Mouse (Mus musculus) left cerebral cortex, postnatal 10 days (tissue): Measurements from ENCODE around the gene Ctnnbl1. TPM values are rescaled to one million over a fixed set of nuclear protein-coding genes. Genes with fewer than 3 reads are reported as not detected.
A peak's percentile ranks its signal among the peaks of the same experiment; 100 is the strongest.

ENCODE experiments used
- DNase-seq, 2 experiments: peaks; one replicate each; pipeline ENCODE4 v3.0.0; 2021 to 2022; ENCODE audit warnings: low spot score in 2 of 2, mixed read lengths in 1 of 2; ENCODE audit errors: extremely low spot score in 1 of 2
- intact Hi-C: fragments of 180-260 bp; cut with DNase I; formaldehyde crosslinking; loops from one replicate; pipeline ENCODE4 v1.15.1; 2025
- total RNA-seq, 2 experiments: library from RNA; stranded (reverse); gene quantifications; 2 replicates each; pipeline ENCODE4 v1.2.3; 2021

Gene Ctnnbl1
- total RNA-seq, 2 experiments from 2014 or later, result 25.2 to 26.6 TPM

DNA sequence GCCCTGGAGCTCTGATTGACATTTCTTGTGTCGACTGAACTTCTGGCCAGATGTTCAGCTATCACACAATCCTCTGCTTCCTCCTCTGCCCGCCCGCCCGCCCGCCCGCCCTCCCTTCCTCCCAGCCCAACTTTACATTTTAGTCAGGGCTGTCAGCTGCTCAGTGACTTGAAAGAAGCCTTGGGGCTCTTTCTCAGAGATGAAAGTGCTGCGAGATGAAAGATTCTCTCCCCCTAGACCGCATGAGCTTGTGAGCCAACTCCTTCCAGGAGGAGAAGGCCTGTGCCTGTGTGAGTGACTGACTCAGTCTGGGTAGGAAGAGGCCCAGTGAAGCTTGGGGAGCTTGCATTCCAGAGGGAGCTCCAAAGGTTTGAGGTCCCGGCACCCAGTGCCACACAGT lies 9.4 kb downstream of the Ctnnbl1 start:
- intact Hi-C loops, result loop anchor here (5.0 kb wide), 1 partner anchor 51 kb away; no protein-coding TSS in a partner anchor
- DNase-seq, result no peak

DNA sequence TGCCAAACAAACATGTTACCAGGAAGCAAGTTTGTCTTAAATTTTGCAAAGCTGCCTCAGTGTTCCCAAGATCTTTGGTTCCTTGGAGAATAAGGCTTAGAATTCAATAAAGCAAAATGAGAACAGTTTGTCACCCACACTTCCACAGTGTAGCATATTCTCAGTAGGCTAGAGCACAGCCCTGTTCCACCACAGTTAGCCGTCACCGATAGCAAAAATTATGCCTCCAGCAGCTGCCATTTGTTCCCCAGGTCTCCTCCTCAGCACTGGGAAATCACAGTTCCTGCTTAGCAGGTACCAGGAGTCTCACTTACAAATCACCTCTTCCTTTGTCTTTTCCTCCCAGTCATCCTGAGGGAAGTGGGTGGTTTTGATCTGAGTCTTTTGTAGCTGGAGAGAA lies 10.8 kb downstream of the Ctnnbl1 start:
- intact Hi-C loops, result loop anchor here (5.0 kb wide), 1 partner anchor 49 kb away; no protein-coding TSS in a partner anchor
- DNase-seq, result no peak

DNA sequence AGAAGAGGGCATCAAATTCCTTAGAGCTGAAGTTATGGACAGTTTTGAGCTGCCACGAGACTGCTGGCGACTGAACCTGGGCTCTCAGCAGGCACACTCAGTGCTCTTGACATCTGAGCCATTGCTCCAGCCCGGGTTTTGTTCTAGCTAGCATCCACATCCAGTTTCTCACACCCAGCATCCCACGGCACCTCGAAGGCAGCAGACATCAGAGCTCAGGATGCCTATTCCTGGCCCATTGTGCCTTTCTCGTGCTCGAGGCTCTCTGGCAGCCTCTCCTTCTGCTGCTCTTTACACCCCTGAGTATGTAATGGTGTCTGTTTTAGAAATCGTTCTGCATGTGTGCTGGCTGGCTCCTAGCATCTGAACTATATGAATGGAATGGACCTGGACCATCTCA lies 13.3 kb downstream of the Ctnnbl1 start:
- intact Hi-C loops, result no loop called here
- DNase-seq, result no peak

DNA sequence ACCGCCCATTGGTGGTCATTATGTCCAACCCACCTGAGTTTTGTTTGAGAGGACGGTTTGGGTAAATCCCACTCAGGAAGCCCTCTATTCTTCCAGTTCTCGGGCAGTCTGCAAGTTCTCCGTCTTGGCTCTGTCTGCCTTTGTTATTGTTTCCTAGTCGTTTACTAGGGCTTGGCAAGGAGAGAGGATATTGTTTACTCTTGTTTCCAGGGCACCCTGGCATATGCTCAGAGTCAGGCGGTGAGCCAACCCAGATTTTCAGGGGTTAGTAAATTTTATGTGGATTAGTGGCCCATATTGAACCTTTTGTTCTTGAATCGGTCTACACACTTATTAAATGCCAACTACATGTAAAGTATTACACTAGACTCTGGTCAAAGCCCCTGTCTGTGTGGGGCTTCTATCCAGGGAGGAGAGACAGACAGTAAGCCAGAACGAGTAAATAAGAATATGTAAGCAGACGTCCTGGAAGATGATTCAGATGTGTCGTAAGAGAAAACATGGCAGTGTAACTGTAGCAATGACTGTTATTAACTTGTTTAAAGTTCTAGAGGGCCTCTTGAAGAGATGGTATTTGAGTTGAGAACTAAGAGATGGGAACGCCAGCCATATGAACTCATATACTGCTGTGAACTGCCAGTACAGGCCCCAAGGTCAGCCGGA lies 13.9 kb downstream of the Ctnnbl1 start:
- intact Hi-C loops, result no loop called here
- no peak for DNase-seq

DNA sequence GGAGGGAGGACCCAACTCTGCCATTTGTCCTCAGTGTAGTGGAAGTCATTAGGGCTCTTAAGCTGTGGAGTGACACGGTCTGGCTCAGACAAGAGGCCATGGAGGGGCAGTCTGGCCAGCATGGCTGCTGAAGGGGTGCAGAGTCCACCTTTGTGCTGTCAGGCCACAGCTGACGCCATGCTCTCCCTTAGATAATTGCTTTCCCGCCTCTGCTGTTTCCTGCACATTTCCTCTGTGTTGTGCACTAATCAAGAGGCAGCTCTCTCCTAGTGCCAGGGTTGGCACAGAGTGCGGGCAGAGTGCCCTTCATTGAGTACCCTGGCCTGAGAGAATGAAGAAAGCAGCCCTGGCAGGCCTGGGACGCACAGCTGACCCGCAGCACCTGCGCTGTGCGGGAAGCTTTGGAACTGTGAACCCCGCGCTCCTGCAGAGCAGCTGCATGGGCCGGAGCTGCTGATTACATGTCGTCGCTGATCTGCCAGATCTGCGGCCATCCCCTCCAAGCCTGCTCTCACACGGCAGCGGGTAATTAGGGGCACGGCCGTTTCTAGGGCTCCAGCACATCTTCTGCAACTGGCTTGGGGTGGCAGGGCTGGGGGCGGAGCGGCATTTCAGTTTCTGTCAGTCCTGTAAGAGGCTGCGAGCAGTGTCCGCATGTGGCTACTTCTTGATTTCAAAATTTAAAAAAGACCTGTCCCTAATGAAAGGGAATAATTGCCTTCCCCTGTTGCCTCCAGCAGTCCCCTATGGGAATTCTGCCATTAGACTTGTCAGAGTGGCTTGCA lies 14.6 kb downstream of the Ctnnbl1 start:
- intact Hi-C loops, result no loop called here
- peak; percentile 56 to 63 for DNase-seq

DNA sequence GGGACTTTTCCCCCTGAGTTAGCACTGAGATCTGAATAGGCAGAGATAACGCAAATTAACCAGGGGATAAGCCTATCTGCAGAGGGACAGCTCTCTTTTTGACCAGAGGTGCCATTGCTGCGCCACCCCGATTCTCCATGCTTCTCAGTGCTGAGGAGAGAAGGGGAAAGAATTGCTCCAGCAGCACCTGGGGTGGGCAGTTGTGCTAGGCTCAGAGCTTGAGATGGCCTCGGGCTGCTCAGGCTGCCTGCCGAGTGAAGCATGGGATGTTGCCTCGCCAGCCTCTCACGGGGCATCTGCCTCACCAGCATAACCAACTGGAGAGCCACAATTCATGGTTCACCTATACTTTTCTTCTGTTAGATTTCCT lies 15.2 kb downstream of the Ctnnbl1 start:
- no peak for DNase-seq
- intact Hi-C loops, result no loop called here

DNA sequence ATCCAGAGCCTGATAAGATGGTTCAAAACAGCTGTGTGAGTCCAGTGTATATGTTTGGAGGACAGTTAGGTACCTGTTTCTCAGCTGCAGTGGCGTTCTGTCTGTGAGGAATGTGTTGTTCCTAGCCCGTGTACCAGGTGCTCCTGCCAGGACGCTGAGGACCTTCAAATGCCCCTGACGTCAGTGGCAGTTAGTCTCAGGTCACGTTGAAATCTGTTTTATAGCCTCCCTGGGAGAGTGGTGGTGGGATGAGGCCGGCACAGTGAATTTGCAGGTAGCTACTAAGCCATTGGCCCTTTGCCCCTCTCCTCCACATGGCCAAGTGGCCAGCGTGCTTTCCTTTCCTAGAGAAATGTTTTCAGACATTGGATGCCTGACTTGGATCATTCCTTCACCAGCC lies 18.6 kb downstream of the Ctnnbl1 start:
- intact Hi-C loops, result no loop called here
- no peak for DNase-seq

DNA sequence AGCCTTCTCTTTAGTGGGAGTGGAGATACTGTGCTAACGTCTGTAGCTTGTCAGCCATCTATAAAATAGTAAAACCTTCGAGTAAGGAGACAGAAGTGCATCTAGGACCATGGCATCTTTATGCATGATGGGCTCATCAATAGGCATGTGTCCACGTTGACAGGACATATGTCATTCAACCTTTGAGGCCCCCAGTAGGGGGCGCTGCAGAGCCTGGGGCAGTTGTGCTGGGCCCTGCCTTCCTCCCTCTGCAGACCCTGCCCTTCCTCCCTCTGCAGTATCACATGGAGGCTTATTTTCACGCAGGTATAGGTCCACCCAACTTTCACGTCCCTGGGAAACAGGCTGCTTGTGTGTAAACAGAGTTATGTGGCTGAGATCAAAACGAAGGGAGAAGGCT lies 19.0 kb downstream of the Ctnnbl1 start:
- intact Hi-C loops, result no loop called here
- no peak for DNase-seq

DNA sequence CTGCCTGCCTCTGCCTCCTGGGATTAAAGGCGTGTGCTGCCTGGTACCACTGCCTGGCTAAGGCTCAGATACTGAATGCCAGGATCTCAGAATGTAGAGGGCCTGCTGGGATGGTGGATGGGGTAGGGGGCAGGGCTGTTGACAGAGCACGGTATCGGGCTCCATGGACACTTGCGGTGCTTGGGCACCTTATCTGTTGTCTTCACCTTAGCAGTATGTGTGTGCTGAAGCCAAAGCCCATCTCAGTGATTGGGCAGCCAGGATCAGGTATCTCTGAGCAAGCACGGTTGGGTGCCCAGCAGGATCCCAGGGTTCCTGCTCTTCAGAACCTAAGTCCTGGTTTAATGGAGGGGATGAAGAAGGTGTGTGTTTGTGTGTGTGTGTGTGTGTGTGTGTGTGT lies 21.2 kb downstream of the Ctnnbl1 start:
- no peak for DNase-seq
- intact Hi-C loops, result no loop called here

DNA sequence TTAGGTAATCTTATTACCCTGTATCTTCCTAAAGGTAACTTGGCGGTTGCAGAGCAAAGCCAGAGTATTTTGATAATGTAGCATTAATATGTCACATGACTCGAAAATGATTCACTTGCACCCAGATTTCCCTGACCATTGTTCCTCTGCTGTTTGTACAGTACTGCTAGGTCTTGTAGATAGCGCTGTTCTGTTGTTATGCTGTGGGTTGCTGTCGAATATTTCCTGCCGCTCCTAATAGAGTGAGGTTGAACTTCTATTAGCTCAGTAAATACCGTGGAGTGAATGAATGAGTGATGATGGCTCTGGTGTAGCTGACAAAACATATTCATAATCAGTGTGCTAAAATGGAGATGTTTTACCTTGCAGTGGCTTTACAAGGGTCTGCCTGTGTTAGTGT lies 22.5 kb downstream of the Ctnnbl1 start:
- intact Hi-C loops, result no loop called here
- no peak for DNase-seq

DNA sequence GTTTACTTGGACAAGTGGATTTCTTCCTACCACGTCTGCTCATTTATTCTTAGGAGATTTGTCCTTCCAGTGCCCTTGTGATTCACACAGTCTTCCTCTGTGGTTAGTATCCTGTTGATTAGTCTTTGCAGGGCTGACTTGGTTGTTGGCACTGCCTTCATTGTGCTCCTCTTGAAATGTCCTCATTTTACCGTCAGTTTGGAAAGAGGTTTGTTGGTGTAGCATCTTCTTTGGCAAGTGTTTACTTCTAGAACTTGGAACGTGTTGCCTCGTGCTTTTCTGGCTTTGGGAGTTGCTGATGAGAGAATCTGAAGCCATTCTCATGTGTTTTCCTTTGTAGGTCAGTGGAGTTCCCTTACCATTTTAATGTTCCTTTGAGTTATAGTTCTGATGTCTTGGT lies 25.7 kb downstream of the Ctnnbl1 start:
- no peak for DNase-seq
- intact Hi-C loops, result no loop called here

DNA sequence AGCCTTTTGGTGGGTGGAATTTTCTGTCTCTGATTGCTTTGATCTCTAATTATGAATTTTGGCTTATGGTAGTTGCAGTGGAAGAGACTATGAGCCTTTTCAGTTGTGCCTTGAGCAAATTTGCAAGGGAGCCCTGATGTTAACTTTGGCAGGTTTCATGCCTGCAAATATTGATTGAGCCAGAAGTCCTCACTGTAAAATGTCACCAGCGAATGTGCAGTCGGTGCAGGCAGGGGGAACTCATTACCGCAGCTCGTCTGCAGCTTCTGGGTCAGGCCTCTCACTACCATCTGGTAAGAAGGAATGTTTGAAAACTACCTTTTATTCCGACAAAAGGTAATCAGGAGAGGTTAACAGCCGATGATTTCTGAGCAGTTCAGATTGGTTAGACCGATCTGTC lies 29.4 kb downstream of the Ctnnbl1 start:
- intact Hi-C loops, result no loop called here
- DNase-seq, result no peak

DNA sequence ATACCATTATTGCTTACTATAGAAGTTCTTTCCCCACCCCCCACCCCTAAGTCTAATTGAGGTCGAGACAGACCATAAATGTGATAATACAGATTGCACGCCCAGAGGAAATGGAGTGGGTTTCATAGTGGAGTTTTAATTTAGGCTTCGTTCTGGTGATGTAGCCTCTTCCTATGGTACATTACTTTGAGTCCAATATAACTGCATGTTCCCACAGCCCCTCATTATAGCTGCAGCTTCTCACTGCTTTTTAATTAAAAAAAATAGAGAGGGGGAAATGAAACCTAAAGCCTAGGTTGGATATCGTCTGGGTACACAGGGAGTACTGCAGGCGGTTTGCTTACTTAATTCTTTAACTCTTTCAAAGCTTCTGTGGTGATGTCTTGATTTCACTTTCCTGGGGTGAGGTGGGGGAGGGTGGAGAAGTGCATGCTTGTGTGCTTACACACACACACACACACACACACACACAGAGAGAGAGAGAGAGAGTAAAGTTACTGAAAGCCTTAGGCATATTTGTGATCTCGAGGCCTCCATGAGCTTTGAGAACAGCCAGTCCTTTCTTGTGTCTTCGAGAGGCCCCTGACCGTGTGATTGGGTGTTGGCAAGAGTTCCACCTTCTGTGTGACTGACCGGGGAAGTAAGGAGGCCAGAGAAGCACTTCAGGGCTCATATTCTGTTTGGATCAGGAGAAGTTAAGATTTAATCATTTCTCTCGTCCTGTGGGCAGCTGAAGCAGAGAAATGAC lies 31.7 kb downstream of the Ctnnbl1 start:
- DNase-seq, result no peak
- intact Hi-C loops, result no loop called here

DNA sequence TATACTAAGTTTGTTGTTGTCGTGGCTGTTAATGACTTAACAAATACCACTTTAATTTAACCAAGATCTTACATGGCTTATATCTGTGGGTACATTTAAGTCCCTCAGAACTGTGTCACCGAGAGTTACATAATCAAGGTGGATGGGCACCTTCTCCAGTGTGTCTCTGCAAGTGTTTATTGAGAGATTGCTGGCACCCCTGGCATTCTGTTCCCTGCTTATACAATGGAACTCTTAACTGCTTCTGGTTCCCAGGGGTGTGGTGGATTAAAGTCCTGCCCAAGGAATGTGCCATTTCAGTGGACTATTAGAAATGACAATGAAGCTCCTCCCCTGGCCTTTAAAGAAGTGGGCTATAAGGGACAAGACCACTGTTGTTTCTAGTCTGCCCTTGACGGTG lies 33.6 kb downstream of the Ctnnbl1 start:
- intact Hi-C loops, result no loop called here
- DNase-seq, result no peak

DNA sequence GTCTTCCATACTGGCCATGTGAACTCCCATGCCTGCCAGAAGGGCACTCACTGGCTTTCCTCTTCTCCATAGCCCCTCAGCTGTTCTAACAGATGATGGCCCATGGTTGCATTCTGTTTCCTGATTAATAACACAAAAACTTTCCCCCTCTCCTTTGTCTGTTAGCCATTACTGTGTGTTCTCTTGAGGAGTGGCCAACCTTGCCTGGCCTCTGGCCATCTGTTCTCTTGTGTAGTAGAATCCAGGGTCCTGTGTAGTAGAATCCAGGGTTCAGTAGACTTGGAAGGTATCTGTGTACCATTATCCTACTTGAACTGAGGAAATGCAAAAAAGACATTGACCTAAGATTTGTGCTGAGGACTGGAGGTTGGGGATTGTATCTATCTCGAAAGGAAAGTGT lies 36.5 kb downstream of the Ctnnbl1 start:
- intact Hi-C loops, result no loop called here
- DNase-seq, result no peak

DNA sequence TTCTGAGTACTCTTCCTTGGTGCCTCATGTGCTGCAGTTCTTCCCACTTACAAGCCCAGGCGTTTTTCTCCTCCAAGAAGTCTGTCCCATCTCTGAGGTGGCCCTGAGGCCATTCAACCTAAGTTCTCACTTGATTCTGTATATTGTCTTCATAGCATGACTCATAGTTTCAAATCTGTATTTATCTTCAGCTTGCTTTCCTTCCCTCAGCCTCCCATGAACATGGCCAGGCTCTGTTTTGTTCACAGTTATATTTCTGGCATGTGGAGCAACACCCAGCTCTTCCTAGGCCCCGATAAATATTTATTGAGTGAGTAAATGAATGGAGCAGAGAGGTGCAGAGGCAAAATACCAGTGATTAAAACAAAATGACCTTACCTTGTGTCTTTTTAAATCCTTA lies 38.8 kb downstream of the Ctnnbl1 start:
- no peak for DNase-seq
- intact Hi-C loops, result no loop called here

DNA sequence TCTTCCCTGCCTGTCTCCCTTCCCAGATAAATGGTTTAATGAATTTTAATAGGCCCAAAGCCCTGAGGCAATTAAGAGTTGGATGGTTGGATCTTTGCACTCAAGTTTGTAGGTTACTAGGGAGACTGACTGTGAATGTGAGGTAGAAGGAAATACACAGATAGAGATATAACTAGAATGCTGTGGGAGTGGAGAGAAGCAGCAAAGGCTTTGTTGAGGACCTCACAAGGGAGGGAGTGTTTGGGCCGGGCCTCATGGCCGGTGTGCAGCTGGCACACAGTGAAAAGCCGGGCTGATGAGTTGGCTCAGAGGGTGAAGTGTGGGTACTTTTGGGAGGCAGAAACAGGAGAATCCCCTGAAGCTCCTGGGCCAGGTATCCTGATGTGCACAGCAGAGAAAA lies 43.8 kb downstream of the Ctnnbl1 start:
- intact Hi-C loops, result no loop called here
- no peak for DNase-seq

DNA sequence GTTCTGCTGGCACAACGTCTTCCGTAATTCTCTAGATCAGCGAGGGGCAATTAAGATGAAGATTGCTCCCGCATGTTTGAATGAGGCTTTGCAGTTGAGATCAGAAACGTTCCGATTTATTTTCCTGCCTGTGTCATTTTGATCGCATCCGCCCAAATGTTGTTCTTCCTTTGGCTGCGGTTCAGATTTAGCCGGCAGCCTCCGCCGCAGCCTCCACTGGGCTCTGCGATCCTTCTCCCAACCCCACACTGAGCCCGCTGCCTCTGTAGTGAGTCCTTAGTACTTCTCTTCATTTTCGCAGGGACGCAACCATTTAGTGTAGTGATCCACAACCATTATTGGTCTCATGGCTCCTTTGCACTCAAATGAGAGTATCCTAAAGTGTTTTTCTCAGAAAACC lies 46.0 kb downstream of the Ctnnbl1 start:
- no peak for DNase-seq
- intact Hi-C loops, result no loop called here

DNA sequence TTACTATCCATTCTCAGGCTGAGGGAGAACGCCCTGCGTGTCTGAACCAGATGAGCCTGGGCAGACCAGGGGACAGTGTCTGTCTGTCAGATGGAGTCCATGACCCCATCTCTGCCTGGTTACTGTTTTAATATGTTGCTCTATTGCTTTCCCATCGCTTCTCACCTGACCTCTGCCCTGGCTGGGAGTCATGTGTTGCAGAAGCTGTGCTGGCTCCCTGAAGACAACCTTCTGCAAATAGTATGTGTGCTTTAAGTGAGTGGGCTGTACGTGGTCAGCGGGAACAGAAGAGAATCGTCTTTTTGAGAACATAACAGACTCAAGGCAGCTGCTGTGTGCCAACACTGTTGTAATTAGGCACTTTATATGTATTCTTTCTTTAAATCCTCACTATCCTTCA lies 47.0 kb downstream of the Ctnnbl1 start:
- no peak for DNase-seq
- intact Hi-C loops, result no loop called here

DNA sequence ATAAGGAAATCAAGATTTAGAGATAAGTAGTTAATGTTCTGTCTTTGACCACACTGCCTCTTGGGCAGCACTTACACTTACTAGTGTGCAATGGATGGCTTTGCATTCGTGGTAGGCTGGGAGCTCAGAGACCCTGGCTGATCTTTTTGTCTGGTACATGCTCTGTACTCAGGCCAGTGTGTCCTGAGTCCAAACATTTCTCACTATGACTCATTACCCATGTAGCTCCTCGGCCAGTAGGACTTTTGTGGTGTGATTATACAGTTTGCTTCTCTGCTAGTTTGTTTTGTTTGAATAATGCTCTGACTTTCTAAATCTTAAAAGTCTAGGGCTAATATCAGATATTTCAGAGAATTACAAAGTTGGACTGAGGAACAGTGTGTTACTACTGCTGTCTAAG lies 47.4 kb downstream of the Ctnnbl1 start:
- DNase-seq, result no peak
- intact Hi-C loops, result no loop called here
